Mouse (Mus musculus) NIH3T3 (cell line): ENCODE measurements around the gene Hras.

Experiments used
- DNase-seq: peaks from one replicate; pipeline ENCODE4 v3.0.0-alpha.2; 2012; ENCODE audit warnings: low read depth

Gene Hras

GRCm38 (mm10) chr7:141193948-141194347 is at the start of gene Hras, which contains the start of gene Lrrc56:
Gene Hras, minus strand, starts transcription at chr7:141194005.
Gene Lrrc56, plus strand, starts transcription at chr7:141194157.
- DNase-seq = peak; percentile 97

DNA sequence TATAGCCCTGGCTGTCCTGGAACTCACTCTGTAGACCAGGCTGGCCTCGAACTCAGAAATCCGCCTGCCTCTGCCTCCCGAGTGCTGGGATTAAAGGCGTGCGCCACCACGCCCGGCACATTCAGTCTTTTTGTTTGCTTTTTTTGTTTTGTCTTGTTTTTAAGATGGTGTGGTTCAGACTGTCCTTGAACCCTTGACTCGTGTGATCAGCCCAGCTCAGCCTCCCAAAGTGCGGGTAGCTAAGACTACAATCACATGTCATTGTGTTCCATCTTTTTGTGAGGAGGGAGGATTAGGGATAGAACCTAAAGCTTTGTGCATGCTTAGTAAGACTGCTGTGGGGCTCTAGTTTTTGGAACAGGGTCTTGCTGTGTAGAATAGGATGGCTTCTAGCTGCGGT is 37.7 kb upstream of the Hras start:
- DNase-seq = no peak

- DNase-seq = no peak
These were observed 37.3 kb upstream of the Hras start for GRCm38 (mm10) chr7:141231111-141231510.

DNA sequence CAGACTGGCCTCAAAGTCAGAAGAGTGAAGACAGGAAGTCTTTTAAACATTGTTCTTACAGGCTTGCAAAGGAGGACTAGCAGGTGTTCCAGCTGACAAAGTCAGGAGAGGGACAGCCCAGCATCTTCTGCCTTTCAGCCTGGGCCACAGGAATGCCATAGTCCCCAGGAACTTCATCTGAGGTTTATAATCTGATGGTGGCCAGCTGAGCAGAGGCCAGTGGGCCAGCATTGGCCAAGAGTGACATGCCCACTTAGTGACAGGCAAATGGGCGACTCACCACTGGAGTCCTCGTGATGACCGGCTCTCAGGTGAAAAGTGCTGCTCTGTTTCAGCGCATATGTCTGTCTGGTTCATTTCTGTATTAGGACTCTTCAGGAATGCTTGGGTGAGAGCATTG is 36.8 kb upstream of the Hras start:
- no peak for DNase-seq

DNA sequence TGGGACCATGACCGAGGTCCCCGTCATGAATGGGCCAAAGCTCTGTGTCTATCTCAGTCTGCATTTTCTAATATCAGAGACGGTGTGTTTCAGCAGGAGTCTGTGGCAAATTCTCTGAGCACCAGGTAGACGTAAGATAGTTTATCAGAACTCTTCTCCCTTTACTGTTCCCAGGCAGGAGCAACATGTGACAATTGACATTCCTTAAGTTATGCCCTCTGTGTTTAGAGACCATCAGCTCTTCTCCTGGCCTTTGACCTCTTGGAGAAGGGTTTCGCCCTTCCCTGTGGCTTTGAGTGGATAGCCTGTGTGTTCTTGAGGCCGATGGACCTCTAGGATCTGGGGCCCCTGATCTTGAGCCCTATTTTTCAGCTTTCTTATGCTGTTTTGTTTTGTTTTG is 35.9 kb upstream of the Hras start:
- DNase-seq = no peak

DNA sequence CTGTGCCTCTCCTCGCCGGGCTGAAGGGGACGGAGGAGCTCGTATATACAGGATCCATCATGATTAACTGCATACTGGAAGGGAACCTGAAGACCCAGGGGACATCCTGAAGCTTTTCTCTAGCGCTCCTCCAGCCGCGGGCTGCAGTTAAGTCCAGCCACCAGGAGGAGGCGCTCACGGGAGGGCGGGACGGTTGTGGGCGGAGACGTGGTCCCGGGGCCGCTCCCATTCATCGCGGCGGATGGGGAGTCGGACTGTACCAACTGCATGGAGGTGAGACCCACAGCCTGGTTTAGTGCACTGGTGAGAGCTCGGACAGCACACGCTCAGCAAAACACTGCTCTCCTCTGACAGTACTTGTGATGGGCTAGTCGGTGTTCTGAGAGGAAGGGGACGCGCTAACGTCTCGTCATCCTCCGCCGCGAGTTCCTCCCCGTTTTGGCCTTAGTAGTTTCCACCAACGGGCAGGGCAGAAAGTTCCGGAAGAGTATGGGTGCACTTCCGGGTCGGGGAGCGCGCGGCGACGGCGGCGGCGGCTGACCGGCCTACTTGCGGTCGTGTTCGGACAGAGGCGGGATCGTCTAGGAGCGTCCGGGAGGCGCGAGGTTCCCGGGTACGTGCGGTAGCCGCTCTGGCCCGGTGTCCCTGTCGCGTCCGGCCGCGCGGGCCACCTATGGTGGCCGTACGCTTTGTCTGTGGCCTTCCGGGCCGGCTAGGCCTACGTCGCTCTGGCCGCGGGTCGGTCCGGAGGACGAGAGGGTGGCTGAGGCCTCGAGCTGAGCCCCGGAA is 34.7 kb upstream of the Hras start, which contains the start of gene Phrf1:
Gene Phrf1 (plus strand): TSS at position 506 of the 789 bp plus-strand sequence.
- peak; percentile 92 for DNase-seq

DNA sequence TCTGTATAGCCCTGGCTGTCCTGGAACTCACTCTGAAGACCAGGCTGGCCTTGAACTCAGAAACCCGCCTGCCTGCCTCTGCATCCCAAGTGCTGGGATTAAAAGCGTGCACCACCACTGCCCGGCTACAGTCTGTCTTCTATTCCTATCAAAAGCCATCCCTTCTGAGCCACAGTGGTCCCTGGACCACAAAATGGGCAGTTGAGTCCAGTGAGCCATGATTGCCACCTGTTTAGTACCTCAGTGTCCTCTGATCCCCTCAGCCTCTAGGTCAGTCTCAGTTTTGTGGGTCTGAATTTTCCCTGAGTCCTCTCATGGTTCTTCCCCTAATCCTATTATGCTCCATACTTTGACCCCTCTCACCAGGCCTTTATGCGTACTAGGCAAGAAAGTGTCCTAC is 34.0 kb upstream of the Hras start:
- no peak for DNase-seq

DNA sequence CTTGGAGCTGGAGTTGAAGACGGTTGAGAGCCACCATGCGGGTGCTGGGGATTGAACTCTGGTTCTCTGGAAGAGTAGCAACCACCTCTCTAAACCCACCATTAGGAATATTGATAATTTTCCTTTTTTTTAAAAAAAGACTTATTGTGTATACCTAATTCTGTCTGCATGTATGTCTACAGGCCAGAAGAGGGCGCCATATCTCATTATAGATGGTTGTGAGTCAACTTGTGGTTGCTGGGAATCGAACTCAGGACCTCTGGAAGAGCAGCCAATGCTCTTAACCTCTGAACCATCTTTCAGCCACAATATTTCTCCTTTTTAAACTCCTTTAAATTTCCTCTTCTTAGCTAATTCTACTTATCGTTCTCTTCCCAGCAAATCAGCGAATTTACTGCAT is 32.7 kb upstream of the Hras start:
- peak; percentile 12 for DNase-seq

DNA sequence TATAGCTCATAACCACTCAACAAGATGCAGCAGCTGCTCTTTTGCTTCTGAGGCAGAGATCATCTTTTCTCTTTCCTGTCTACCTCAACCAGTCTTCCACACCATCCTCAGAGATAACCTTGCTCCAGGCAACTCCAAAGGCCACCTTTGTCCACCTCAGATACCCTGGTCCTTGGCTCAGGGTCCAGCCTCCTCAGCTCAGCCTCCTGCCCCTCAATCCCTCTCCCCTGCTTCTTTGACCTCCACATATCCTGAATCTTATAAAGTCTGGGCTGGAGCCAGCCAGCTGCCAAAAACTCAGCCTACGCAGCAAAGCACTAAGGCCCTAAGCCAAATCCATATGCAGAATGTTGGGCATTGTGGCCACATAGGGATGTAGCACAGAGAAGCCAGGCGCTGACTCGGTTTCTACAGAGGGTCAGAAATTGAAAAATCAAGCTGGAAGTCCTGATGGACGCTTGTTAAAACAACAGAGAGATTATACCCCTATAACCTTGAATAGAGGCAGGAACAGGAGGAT is 29.0 kb upstream of the Hras start:
- DNase-seq = no peak

DNA sequence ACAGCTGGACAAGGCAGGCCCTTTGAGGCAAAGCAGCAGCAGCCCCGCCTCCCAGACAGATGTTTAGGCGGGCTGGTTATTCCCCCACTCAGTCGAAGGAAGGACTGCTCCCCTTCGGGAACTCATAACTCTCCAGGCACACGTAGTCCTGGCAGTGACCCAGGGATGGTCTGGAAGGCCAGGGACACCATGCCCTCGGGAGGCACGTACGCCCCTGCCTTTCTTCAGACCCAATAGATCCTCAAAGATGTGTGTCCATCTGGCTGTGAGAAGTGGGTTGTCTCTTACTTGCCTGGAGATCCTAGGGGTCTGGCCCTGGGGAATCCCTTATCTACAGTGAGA is 28.3 kb upstream of the Hras start:
- no peak for DNase-seq

GRCm38 (mm10) chr7:141221249-141222125 is 27.7 kb upstream of the Hras start:
- peak; percentile 99 for DNase-seq

GRCm38 (mm10) chr7:141220377-141220776 is 26.6 kb upstream of the Hras start:
- no peak for DNase-seq

DNA sequence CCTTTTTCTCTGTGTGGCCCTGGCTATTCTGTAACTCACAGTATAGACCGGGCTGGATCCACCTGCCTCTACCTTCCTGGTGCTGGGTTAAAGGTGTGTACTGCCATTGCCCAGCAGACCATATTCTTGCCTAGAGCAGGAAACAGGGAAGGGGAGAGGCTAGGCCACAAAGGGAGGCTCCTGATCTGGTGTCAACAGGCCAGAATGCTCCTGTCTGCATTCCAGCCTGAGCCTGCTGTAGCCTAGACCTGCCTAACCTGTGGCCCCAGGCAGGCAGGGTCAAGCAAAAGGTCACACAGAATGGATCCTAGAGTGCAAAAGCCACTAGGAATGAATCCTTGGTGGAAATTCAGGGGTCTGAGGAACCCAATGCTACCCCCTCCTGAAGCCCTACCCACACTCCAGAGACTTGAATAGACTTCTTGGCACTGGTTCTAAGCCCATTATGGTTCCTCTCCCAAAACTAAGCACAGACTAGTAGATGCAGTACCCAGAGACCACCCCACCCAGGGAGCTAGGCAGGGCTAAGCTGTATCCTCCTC is 25.8 kb upstream of the Hras start:
- no peak for DNase-seq

DNA sequence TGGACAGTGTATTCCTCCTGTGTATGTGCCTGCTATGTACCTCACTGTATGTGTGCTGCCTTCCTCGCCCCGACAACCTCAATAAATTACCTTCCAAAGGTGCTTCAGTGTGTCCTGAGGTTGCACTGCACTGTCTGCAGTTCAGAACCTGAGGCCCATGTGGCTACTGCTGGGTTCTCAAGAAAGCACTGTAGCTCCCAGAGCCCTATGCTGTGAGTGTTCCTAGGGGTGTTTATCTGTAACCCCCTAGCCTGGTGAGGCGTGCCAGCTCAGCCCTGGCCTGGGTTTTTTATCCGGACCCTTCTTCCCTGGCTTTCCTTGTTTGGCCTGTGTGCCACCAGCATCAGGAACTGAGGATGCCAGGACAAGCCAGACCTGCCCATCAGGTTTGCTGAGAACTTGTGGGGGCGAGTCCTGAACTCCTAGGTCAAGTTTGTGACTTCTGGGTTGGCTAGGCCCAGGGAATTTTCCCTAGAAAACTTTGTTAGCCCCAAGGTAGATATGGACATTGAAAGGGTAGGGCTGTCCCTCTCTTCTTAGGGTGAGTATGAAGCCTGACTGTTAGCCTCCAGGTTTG is 24.8 kb upstream of the Hras start:
- no peak for DNase-seq

- DNase-seq = no peak
These were observed 24.3 kb upstream of the Hras start for GRCm38 (mm10) chr7:141218141-141218540.

DNA sequence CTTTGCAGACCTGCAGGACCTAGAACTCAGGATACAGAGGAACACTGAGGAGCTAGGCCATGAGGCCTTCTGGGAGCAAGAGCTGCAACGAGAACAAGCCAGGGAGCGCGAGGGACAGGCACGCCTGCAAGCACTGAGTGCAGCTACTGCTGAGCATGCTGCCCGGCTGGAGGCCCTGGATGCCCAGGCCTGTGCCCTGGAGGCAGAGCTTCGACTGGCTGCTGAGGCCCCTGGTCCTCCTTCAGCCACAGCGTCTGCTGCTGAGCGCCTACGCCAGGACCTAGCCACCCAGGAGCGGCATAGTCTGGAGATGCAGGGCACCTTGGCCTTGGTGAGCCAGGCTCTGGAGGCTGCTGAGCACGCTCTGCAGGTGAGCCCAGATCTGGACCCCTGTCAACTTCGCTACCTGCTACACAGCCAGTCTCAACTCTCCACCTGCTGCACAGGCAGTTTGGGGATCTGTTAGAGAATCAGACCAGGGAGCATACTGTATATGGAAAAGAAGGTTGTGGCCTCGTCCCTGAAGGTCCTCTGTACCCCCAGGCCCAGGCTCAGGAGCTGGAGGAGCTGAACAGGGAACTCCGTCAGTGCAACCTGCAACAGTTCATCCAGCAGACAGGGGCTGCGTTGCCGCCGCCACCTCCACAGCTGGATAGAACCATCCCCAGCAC is 23.7 kb upstream of the Hras start:
- no peak for DNase-seq

- no peak for DNase-seq
These were observed 23.1 kb upstream of the Hras start for GRCm38 (mm10) chr7:141216894-141217293.

- peak; percentile 28 for DNase-seq
These were observed 22.3 kb upstream of the Hras start for GRCm38 (mm10) chr7:141215880-141216733.

GRCm38 (mm10) chr7:141215101-141215879 is 21.5 kb upstream of the Hras start, which contains the start of gene Rassf7:
Gene Rassf7, plus strand, starts transcription at chr7:141215860.
- peak; percentile 91 for DNase-seq

- no peak for DNase-seq
These were observed 20.5 kb upstream of the Hras start for GRCm38 (mm10) chr7:141214310-141214709.
